Mouse (Mus musculus): ENCODE results near the gene Ngly1.

The Ngly1 gene

DNA sequence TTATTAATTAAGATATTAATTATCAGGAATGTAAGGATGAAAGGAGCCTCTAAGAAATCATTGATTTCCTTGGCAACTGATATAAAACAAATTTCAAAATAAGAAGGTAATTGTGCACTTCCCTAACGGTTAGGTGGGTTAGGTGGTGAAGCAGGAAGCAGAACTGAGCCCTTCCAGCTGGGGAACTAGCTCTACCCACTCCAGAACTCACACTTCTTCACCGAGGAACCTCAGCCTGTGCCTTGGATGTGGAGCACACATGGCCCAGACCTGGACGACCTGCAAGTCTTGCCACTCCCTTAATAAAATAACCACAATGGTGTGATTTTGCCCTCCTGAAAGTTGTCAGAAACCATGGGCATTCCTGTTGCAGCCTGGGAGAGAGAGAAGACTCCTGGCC is 80.7 kb downstream of the Ngly1 start:
- no peak for DNase-seq (ENCODE audit: low spot score)

DNA sequence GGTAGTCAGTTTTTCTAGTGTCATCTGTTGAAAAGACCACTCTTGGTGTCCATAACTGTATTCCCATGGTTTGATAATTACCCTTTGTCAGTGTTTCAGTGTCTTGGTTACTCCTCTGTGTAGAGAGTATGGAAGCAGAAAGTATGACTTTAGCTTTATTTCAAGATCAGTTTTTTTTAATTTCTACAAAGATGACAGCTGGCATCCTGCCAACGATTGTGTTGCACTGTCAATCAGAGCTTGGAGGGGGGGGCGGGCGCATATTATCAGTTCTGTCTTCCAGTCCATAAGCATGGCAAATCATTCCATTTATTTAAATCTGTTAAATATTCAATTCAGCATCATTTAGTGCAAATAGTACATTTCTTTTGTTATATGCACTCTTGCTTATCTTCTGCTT is 85.2 kb downstream of the Ngly1 start:
- DNase-seq (ENCODE audit: low spot score), result no peak

DNA sequence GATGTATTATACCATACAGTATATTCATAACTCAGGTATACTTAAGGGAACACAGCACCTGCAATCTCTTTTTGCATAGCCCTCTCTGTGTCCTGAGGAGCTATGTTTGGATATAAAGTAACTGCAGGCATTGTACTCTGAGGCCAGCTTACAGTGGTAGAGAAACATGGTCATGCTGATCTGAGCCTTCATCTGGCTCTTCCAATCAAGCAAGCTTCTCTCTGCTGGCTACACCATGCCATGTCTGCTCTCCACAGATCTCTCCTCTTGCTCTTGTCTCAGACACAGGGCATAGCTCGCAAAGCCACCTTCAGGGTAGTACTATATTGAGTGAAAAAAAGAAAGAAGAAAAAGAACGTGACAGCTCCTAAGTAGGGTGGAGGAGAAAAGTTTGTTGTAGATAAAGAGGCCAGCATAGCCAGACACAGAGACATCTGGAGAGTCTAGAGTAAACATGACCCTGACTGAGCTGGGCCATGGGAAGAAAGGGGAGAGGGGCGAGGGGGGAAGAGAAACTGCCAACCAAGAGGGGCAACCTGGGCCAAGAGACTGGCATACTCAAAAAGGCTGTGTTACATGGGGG is 86.8 kb downstream of the Ngly1 start:
- DNase-seq (ENCODE audit: low spot score), result no peak

DNA sequence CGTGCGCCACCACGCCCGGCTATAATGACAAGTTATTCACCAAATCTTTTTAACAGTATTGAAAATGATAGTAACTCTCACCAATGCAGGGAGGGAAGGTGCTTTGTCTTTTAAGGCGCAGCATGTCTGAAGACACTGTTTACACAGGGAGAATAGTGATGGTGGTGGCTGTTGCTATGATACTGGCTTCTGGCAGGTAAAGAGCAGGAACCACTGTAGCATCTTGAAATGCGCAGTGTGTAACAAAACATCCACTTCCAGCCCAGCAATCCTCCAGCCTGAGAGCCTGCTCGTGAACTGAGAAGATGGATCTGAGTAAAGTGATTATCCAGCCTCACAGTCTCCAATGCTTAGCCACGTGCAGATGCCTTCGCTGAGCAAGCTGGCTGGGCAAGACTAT is 98.4 kb downstream of the Ngly1 start:
- DNase-seq (ENCODE audit: low spot score), result no peak

DNA sequence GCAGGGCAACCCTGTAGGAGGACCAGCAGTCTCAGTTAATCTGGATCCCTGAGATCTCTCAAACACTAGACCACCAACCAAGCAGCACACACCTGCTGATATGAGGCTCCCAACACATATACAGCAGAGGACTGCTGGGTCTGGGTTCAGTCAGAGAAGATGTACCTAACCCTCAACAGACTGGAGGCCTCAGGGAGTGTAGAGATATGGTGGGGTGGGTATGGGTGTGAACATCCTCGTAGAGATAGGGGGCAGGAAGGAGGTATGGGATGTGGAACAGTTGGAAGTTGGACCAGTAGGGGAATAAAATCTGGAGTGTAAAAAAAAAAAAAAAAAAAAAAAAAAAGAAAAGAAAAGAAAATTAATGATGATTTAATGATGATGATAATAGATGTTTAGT is 110.6 kb downstream of the Ngly1 start:
- DNase-seq (ENCODE audit: low spot score), result no peak

Data from urinary bladder, postnatal 10 days (tissue).